Mouse (Mus musculus): Measurements from ENCODE around the gene Cpne6. TPM values are rescaled to one million over a fixed set of nuclear protein-coding genes. Genes with fewer than 3 reads are reported as not detected.

The Cpne6 gene
- total RNA-seq (2023) = not detected

DNA sequence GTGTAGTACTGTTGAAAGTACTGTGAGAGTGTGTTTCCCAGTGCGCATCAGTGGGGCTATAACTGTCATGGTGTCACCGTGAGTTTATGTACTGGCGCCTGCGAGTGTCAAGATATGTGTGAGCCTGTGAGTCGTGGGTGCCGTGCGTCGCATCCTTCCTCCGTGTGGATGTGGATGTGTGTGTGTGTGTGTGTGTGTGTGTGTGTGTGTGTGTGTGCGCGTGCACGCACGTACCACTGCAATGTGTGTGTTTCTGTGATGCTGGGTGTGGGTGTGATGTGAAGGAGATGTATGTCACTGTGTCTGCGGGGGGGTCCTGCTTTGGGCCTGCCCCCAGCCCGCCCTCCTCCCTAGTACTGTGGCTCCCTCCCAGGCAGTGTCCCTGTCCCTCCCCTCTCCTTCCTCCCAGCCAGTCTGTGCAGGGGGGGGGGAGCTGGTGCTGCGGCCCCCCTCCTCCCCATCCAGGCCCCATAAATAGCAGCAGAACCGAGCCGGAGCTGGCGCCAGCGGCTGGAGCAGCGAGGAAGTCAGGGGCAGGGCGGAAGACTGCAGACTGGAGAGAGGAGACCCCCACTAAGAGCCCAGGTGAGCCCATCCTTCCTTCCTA is at the start of gene Cpne6:
TSS of gene Cpne6 (plus strand) at position 321 of the 607 bp plus-strand sequence.

DNA sequence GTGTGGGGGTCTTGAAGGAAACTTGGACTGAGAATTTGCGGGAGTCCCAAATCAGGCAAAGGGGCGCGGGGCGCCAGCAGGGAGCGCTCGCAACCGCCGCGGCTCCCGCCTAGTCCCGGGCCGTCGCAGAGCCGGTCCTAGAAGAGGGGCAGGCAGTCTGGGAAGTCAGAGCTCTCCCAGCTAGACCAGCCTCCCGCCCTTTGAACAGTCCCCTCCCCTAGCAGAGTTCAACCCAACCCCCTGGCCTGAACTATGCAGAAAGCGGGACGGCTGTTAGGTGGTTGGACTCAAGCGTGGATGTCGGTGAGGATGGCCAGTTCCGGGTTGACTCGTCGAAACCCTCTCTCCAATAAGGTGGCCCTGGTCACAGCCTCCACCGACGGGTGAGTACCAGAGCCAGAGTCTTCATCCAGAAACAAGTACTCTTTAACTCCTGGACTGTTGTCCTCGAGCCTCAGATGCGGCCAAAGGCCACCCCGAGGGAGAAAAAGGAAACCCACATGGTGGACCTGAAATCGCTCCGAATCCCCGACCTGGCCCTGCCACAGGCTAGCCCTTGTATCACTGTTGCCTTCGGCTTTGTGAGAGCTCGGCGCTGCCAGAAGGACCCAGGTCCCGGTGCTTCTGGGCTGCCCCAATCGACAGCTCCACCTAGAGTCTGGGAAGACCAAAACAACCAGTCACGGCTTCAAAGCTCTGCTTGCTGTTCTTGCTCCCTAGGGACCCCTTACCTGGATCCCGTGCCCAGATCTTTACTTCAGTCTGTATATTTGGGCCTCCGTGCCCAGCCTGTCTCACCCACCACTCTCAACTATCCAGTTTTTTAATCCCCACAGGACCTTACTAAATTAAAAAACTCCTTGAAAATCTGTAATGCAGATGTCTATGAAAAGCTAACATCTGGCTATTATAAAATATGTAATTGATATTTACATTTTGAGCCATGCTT is 31.3 kb upstream of the Cpne6 start, which contains the start of gene Dhrs4:
TSS of gene Dhrs4 (plus strand) at position 108 of the 949 bp plus-strand sequence.

DNA sequence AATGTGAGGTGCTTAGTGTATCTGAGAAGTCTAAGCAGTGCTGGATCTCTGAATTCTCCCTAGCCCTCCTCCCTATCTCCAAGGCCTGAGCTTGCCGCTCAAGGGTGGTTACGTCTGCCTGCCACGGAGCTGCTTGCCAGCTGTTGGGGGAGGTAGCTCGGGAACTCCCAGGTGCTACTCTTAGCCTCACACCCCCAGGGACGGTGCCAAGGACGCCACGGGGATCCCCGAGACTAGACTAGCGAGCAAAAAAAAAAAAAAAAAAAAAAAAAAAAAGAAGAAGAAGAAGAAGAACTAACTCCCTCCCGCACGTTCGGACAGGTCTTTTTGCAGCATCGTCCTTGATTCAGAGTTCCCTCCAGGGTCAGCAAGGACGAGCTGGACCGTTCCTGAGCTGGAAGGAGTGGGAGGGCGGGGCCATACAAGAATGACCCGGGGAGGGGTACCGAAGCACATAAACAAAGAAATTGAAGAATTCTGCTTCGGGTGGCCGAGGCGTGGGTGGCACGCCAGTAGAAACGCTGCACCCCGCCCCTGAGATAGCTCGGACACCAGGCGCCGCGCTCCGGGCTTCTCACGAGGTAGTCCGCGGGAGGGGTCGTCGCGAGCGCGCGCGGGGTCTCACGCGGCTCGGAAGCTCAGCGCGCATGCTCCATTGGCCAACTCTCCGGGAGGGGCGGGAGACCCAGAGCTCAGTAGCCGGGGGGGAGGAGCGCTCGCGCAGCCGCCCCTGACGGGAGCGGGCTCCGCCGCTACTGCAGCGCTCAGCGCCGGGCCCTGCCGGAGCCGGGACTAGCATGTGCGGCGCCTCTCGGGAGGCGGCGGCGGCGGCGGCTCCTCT is 19.7 kb upstream of the Cpne6 start, which contains the start of gene Carmil3:
TSS of gene Carmil3 (plus strand) at position 291 of the 841 bp plus-strand sequence.

DNA sequence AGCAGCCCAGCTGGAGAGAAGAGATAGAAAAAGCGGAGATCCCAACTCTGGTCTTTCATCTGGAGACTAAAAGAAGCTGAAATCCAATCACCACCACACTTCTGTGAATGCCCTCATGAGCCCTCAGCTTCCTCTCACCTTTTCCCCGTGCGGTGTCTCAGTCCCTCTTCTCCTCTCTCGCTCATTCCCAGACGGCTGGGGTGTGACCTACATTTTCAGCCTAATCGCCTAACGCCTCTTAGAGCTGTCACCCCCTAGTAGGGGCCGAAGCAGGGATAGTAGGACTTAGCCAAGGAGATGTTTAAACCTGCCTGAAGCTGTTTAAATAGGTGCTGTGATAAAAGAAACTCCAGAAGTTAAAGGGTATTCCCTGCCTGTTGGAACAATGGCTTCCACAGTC is 14.5 kb downstream of the Cpne6 start, which contains the start of gene Nrl:
TSS of gene Nrl (minus strand) at position 197 of the 400 bp plus-strand sequence.

DNA sequence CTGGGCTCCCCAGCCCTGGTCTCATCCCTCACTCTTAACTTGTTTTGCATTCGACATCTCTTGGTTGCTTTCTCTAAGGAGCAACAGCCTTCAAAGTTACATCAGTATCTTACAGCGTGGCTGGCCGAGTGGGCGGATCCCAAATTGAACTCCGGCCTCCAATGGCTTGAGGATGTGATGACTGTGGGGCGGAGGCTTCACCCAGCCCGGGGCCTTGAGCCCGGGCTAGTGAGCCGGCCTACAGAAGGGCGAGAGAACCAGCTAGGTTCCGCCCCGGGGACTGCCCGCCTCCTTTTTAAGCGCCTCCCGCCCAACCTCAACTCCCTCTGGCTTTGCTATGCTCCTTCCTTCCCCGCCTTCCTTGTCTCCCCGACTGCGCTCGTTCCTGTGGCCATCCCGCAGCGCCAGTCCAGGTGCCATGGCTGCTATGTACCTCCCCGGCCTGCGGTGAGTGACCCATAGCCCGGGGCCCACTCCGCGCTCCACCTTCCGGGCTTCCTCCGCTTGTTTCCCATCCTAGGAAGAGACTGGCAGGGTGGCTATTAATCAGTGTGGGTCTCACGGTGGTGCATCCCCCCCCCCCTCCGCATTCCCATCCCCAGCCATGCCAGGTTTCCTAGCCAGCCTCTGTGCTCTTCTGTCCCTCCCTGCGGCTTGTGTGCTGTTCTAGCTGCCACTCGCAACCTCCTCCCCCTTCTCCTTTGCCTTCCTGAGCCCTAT is 30.0 kb downstream of the Cpne6 start, which contains the start of gene Pck2:
TSS of gene Pck2 (plus strand) at position 200 of the 720 bp plus-strand sequence.

DNA sequence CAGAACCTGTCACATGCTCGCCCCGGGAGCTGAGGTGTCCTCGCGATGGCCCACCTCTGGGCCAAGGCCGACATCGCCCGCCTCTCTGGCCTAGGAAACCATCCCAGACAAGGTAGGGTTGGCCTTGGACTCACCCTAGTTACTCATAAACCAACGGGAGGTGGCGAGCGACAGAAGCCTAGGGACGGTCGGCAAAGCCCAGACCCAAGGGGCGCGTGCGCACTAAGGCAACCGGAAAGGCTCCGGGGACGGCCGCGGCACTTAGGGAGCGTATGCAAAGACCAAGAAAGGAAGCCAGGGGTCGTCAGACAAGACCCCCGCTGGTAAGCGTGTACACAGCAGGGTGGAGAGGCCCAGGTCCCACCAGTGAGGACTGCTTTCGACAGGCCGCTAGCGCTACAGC is 49.6 kb downstream of the Cpne6 start, which contains the start of gene Dcaf11:
TSS of gene Dcaf11 (plus strand) at position 208 of the 403 bp plus-strand sequence.

DNA sequence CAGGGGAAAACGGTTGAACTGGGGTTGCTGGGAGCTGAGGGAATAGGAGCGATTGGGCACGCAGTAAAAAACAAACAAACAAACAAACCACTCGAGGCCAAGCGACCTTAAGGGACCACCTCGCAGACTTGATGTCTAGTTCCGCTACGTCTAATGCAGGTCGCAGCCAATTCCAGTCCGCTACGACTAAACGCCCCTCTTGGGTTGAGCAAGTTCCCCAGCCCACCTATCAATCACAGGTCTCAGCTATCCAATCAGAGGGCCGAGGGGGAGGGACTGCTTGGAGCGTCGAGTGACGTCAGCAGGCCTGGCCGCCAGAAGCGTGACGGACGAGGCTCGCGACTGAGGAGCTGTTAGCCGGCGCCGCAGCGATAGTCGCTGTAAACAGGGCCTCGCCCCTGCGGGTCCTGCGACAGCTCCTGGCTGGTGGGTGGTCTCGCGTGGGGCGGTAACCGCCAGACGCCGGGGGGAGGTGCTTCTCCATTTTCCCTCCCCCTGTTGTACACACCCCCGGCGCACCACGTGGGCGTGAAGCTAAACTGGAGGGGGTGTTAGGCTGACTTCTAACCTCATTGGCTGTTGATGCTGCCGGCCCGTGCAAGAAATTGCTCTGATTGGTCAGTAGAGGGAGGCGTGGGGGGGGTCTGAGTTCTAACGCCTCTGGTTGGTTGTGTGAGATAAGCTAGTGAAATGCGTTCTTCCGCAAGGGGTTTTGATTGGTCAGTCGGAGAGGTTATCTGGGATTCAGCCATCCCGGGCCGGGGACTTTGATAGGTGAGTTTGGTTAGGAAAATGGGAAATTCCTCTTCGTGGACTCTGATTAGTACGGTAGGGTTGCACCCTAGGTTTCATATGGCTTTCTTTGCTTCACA is 50.2 kb downstream of the Cpne6 start, which contains the start of gene A730061H03Rik:
TSS of gene A730061H03Rik (minus strand) at position 205 of the 872 bp plus-strand sequence.

Other genes with a start within 250 kb of the Cpne6 start
- 10 to 100 TPM; 16.0 to 20.8 TPM for gene Dhrs4, start 31.7 kb upstream of the Cpne6 start, total RNA-seq (2023)
- under 1 TPM; 0.22 to 0.42 TPM for gene Carmil3, start 19.8 kb upstream of the Cpne6 start, total RNA-seq (2023)
- not detected for gene Nrl, start 14.5 kb downstream of the Cpne6 start, total RNA-seq (2023)
- 10 to 100 TPM; 25.2 to 30.4 TPM for gene Pck2, start 29.8 kb downstream of the Cpne6 start, total RNA-seq (2023)
- gene Dcaf11, start 49.6 kb downstream of the Cpne6 start, total RNA-seq (2023) = 10 to 100 TPM; 51.8 to 54.8 TPM
- gene A730061H03Rik, start 50.0 kb downstream of the Cpne6 start, total RNA-seq (2023) = 1 to 10 TPM; 1.9 to 3.3 TPM
- not detected for gene Fitm1, start 65.2 kb downstream of the Cpne6 start, total RNA-seq (2023)
- 100 to 1,000 TPM; 138 to 143 TPM for gene Psme1, start 67.7 kb downstream of the Cpne6 start, total RNA-seq (2023)
- 1 to 10 TPM; 4.4 to 5.9 TPM for gene Emc9, start 74.9 kb downstream of the Cpne6 start, total RNA-seq (2023)
- 100 to 1,000 TPM; 180 to 210 TPM for gene Psme2, start 80.7 kb downstream of the Cpne6 start, total RNA-seq (2023)
- 10 to 100 TPM; 57.6 to 74.7 TPM for gene Rnf31, start 81.3 kb downstream of the Cpne6 start, total RNA-seq (2023)
- 10 to 100 TPM; 42.3 to 50.1 TPM for gene Irf9, start 93.1 kb downstream of the Cpne6 start, total RNA-seq (2023)
- 1 to 10 TPM in 1 of 2 experiments, not detected in 1; 1.3 TPM for gene Rec8, start 107.6 kb downstream of the Cpne6 start, total RNA-seq (2023)
- 10 to 100 TPM; 10.7 to 12.2 TPM for gene Ipo4, start 125.5 kb downstream of the Cpne6 start, total RNA-seq (2023)
- gene Gm49378, start 127.5 kb downstream of the Cpne6 start, total RNA-seq (2023) = 1 to 10 TPM in 1 of 2 experiments, under 1 TPM in 1; 0.79 to 2.4 TPM
- gene Tm9sf1, start 133.4 kb downstream of the Cpne6 start, total RNA-seq (2023) = 10 to 100 TPM; 34.3 to 37.8 TPM
- 1 to 10 TPM; 1.6 to 2.0 TPM for gene Tssk4, start 139.7 kb downstream of the Cpne6 start, total RNA-seq (2023)
- gene Mdp1, start 150.1 kb downstream of the Cpne6 start, total RNA-seq (2023) = 10 to 100 TPM; 13.2 to 13.9 TPM
- 10 to 100 TPM; 15.8 to 16.6 TPM for gene Gmpr2, start 161.5 kb downstream of the Cpne6 start, total RNA-seq (2023)
- gene Nedd8, start 161.7 kb downstream of the Cpne6 start, total RNA-seq (2023) = 100 to 1,000 TPM; 154 to 173 TPM
- 10 to 100 TPM; 53.2 to 64.0 TPM for gene Tinf2, start 171.4 kb downstream of the Cpne6 start, total RNA-seq (2023)
- gene Tgm1, start 203.5 kb downstream of the Cpne6 start, total RNA-seq (2023) = 1 to 10 TPM in 1 of 2 experiments, under 1 TPM in 1; 0.71 to 1.4 TPM
- 10 to 100 TPM; 23.8 to 27.4 TPM for gene Rabggta, start 211.8 kb downstream of the Cpne6 start, total RNA-seq (2023)
- 10 to 100 TPM; 53.1 to 63.6 TPM for gene Dhrs1, start 235.2 kb downstream of the Cpne6 start, total RNA-seq (2023)
- gene Nop9, start 235.2 kb downstream of the Cpne6 start, total RNA-seq (2023) = 10 to 100 TPM; 19.3 to 28.9 TPM
- under 1 TPM in 1 of 2 experiments, not detected in 1; 0.53 TPM for gene Cideb, start 248.0 kb downstream of the Cpne6 start, total RNA-seq (2023)